Mouse (Mus musculus) cerebellum, adult 9-11 months (tissue): ENCODE measurements around the gene Adamtsl1.

Source experiments
- DNase-seq: peaks from one replicate; pipeline ENCODE4 v3.0.0; 2022

The Adamtsl1 gene

GRCm38 (mm10) chr4:86233197-86233596, 719.2 kb downstream of the Adamtsl1 start:
- DNase-seq: no peak

- DNase-seq: no peak
These were observed 728.0 kb downstream of the Adamtsl1 start for GRCm38 (mm10) chr4:86241854-86242424.

GRCm38 (mm10) chr4:86270085-86270484, 756.1 kb downstream of the Adamtsl1 start:
- no peak for DNase-seq

GRCm38 (mm10) chr4:86273703-86274355, 759.9 kb downstream of the Adamtsl1 start:
- no peak for DNase-seq

- no peak for DNase-seq
These were observed 760.7 kb downstream of the Adamtsl1 start for GRCm38 (mm10) chr4:86274663-86275062.

- no peak for DNase-seq
These were observed 762.2 kb downstream of the Adamtsl1 start for GRCm38 (mm10) chr4:86276021-86276813.

GRCm38 (mm10) chr4:86278546-86278945, 764.6 kb downstream of the Adamtsl1 start:
- no peak for DNase-seq

GRCm38 (mm10) chr4:86286572-86286971, 772.6 kb downstream of the Adamtsl1 start:
- no peak for DNase-seq

- no peak for DNase-seq
These were observed 774.3 kb downstream of the Adamtsl1 start for GRCm38 (mm10) chr4:86288264-86288663.

GRCm38 (mm10) chr4:86289511-86290273, 775.7 kb downstream of the Adamtsl1 start:
- no peak for DNase-seq

- DNase-seq: no peak
These were observed 780.9 kb downstream of the Adamtsl1 start for GRCm38 (mm10) chr4:86294828-86295251.

- DNase-seq: no peak
These were observed 787.5 kb downstream of the Adamtsl1 start for GRCm38 (mm10) chr4:86301469-86301868.

GRCm38 (mm10) chr4:86302095-86302494, 788.1 kb downstream of the Adamtsl1 start:
- no peak for DNase-seq

- DNase-seq: no peak
These were observed 792.8 kb downstream of the Adamtsl1 start for GRCm38 (mm10) chr4:86306753-86307152.

- DNase-seq: peak; percentile 61
These were observed 795.2 kb downstream of the Adamtsl1 start for GRCm38 (mm10) chr4:86309178-86309577.

GRCm38 (mm10) chr4:86310806-86311730, 797.1 kb downstream of the Adamtsl1 start:
- no peak for DNase-seq

GRCm38 (mm10) chr4:86312366-86312765, 798.4 kb downstream of the Adamtsl1 start:
- no peak for DNase-seq

- DNase-seq: no peak
These were observed 800.5 kb downstream of the Adamtsl1 start for GRCm38 (mm10) chr4:86314442-86314841.

GRCm38 (mm10) chr4:86315122-86315521, 801.1 kb downstream of the Adamtsl1 start:
- no peak for DNase-seq

- no peak for DNase-seq
These were observed 804.1 kb downstream of the Adamtsl1 start for GRCm38 (mm10) chr4:86317916-86318542.

GRCm38 (mm10) chr4:86325411-86325810, 811.4 kb downstream of the Adamtsl1 start:
- no peak for DNase-seq

GRCm38 (mm10) chr4:86326003-86326402, 812.0 kb downstream of the Adamtsl1 start:
- DNase-seq: no peak
